In the genomic region with DNA sequence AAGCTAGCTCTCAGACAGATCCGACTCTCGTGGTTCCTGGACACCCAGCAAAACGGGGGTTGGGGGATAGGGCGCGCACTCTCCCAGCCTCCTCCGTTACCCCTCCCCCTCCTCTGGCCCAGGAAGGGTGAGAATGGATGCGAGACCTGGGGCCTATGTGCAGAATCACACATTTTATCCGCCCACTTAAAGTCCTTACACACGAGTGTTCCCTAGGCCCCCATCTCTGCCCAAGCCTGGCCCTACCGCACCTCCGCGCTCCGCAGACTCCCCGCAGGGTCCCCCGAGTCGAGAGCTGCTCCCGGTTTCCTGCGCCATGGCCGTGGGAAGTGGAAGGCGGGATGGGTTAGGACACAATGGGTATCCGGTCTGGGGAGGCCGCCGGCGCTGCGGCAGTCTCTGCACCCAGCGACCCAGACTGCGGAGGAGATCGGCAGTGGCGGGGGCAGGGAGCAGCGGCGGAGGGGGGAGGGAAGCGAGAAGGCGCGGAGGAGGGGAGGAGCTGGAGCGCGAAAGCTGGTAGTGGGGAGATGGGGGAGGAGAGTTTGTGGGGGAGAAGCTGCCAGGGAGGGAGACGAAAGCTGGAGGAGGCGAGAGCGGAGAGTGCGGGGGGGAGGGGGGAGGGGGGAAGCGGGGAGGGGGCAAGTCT, we compare ENCODE assay signal across 8 mouse cellular contexts. TPM values are rescaled to one million over a fixed set of nuclear protein-coding genes. Genes with fewer than 3 reads are reported as not detected.
A peak's percentile ranks its signal among the peaks of the same experiment; 100 is the strongest.
DNase-seq lines count a peak whose midpoint lies in the region; ATAC-seq and TF ChIP-seq lines count a peak whose summit lies in the region.

No protein-coding gene starts in this region.

- no peaks in the 10 kb centered on the region for H3K4me1 ChIP-seq in embryonic fibroblast, embryonic 13.5 days (ENCODE audit: control insufficient read depth, insufficient read depth, low read length)
- H3K4me1 ChIP-seq in heart, embryonic 16.5 days (ENCODE audit: control insufficient read depth, insufficient read depth, low read length): peaks cover 9% of the 10 kb centered on the region
- H3K4me1 ChIP-seq in liver, embryonic 14.5 days (replicated peaks; ENCODE audit: control insufficient read depth in 2 of 2, insufficient read depth in 2 of 2, low read length in 1 of 2): peaks cover 0 to 5% of the 10 kb centered on the region in 2 experiments; a peak in 1 of 4 replicates
- H3K4me1 ChIP-seq in neural tube, embryonic 11.5 days (ENCODE audit: control insufficient read depth, insufficient read depth, low read length): peaks cover 39% of the 10 kb centered on the region
- peaks cover 21% of the 10 kb centered on the region for H3K4me1 ChIP-seq in testis, adult 2 months (ENCODE audit: control insufficient read depth, insufficient read depth, low read length)

- peak overlapping the region; percentile 35 for H3K27ac ChIP-seq in embryonic fibroblast, embryonic 13.5 days (ENCODE audit: insufficient read depth, low read length)
- H3K27ac ChIP-seq in heart, embryonic 16.5 days (ENCODE audit: low read length): peak overlapping the region; percentile 79
- H3K27ac ChIP-seq in liver, embryonic 14.5 days: no peak overlapping the region
- peak overlapping the region; percentile 85 for H3K27ac ChIP-seq in neural tube, embryonic 11.5 days (ENCODE audit: low read depth, low read length)
- H3K27ac ChIP-seq in testis, adult 2 months (ENCODE audit: control insufficient read depth, insufficient read depth, low read depth, low read length): no peak overlapping the region

- no peak for TF ChIP-seq EP300 in liver, embryonic 14.5 days (IDR thresholded peaks at IDR 0.05; ENCODE audit: low read depth)

- TF ChIP-seq POLR2A in embryonic fibroblast, embryonic 13.5 days (IDR thresholded peaks at IDR 0.05; ENCODE audit: low read depth, low read length): peak; percentile 77
- no peak for TF ChIP-seq POLR2A in testis, adult 2 months (IDR thresholded peaks at IDR 0.05; ENCODE audit: control insufficient read depth, low read depth, low read length)

- WGBS in heart, embryonic 16.5 days: 1% methylated on average over 34 of the region's 41 CpGs
- WGBS in liver, embryonic 14.5 days (ENCODE audit: insufficient replicate concordance): under 1% methylated on average over 37 of the region's 41 CpGs
- under 1% methylated on average over 28 of the region's 41 CpGs for WGBS in neural tube, embryonic 11.5 days

- peak overlapping the region; percentile 91 for H3K9ac ChIP-seq in heart, embryonic 16.5 days (ENCODE audit: low read length)
- H3K9ac ChIP-seq in liver, embryonic 14.5 days (replicated peaks): peak overlapping the region; percentile 41; the same call in 1 of the 2 replicates
- peak overlapping the region; percentile 95 for H3K9ac ChIP-seq in neural tube, embryonic 11.5 days (ENCODE audit: low read length)

- TF ChIP-seq CTCF in embryonic fibroblast, embryonic 13.5 days (IDR thresholded peaks at IDR 0.05; ENCODE audit: borderline replicate concordance, insufficient read depth, low read length): no peak
- no peak for TF ChIP-seq CTCF in liver, embryonic 14.5 days (IDR thresholded peaks at IDR 0.05; ENCODE audit: low read depth)
- TF ChIP-seq CTCF in testis, adult 2 months (IDR thresholded peaks at IDR 0.05; ENCODE audit: control insufficient read depth, insufficient read depth, insufficient replicate concordance, low read depth, low read length): no peak

- peak; percentile 24 for DNase-seq in 416B (ENCODE audit: low read depth)
- DNase-seq in adrenal gland, postnatal 25 days: peak; percentile 69
- DNase-seq in kidney, postnatal 14 days: peak; percentile 84
- DNase-seq in liver, embryonic 14.5 days (ENCODE audit: low read depth in 3 of 3, low spot score in 3 of 3): no peak
- DNase-seq in neural tube, embryonic 11.5 days (ENCODE audit: low spot score): peak; percentile 84

- peak overlapping the region; percentile 71 for H3K4me3 ChIP-seq in embryonic fibroblast, embryonic 13.5 days (ENCODE audit: insufficient read depth, low read length)
- H3K4me3 ChIP-seq in heart, embryonic 16.5 days (ENCODE audit: low read length): peak overlapping the region; percentile 94
- H3K4me3 ChIP-seq in liver, embryonic 14.5 days (ENCODE audit: insufficient read depth in 1 of 2, low read depth in 2 of 2, low read length in 2 of 2): peak overlapping the region; percentile 60
- peak overlapping the region; percentile 79 for H3K4me3 ChIP-seq in neural tube, embryonic 11.5 days (ENCODE audit: low read depth, low read length)
- peak overlapping the region; percentile 78 for H3K4me3 ChIP-seq in testis, adult 2 months (ENCODE audit: control insufficient read depth, low read depth, low read length)

- peak; percentile 75 for ATAC-seq in heart, embryonic 16.5 days (replicated peaks; ENCODE audit: extremely low read depth, insufficient read depth, low FRiP score)
- peak; percentile 68 for ATAC-seq in liver, embryonic 14.5 days (ENCODE audit: insufficient read depth)
- peak; percentile 81 for ATAC-seq in neural tube, embryonic 11.5 days (ENCODE audit: insufficient read depth, low FRiP score, low TSS enrichment)

- peak overlapping the region; percentile 91 for H3K4me2 ChIP-seq in heart, embryonic 16.5 days (ENCODE audit: low read depth, low read length)
- peak overlapping the region; percentile 72 for H3K4me2 ChIP-seq in liver, embryonic 14.5 days (ENCODE audit: low read depth)
- peak overlapping the region; percentile 91 for H3K4me2 ChIP-seq in neural tube, embryonic 11.5 days (ENCODE audit: low read depth)

- no peaks in the 10 kb centered on the region for H3K9me3 ChIP-seq in heart, embryonic 16.5 days (replicated peaks; ENCODE audit: control insufficient read depth, low read length)
- no peaks in the 10 kb centered on the region for H3K9me3 ChIP-seq in liver, embryonic 14.5 days (ENCODE audit: control insufficient read depth, low read length)
- no peaks in the 10 kb centered on the region for H3K9me3 ChIP-seq in neural tube, embryonic 11.5 days (ENCODE audit: control insufficient read depth, low read length)

- peaks cover 20% of the 10 kb centered on the region for H3K36me3 ChIP-seq in heart, embryonic 16.5 days (ENCODE audit: control insufficient read depth, insufficient read depth)
- H3K36me3 ChIP-seq in liver, embryonic 14.5 days (replicated peaks; ENCODE audit: control insufficient read depth, insufficient read depth, low read depth): no peaks in the 10 kb centered on the region
- H3K36me3 ChIP-seq in neural tube, embryonic 11.5 days (ENCODE audit: control insufficient read depth, insufficient read depth, low read length): peaks cover 26% of the 10 kb centered on the region
- H3K36me3 ChIP-seq in testis, adult 2 months (ENCODE audit: control insufficient read depth, insufficient read depth, low read length): no peaks in the 10 kb centered on the region

- H3K27me3 ChIP-seq in heart, embryonic 16.5 days (ENCODE audit: control insufficient read depth, insufficient read depth, low read length): no peaks in the 10 kb centered on the region
- peaks cover 33% of the 10 kb centered on the region for H3K27me3 ChIP-seq in liver, embryonic 14.5 days (ENCODE audit: control insufficient read depth, insufficient read depth, low read length)
- no peaks in the 10 kb centered on the region for H3K27me3 ChIP-seq in neural tube, embryonic 11.5 days (ENCODE audit: control insufficient read depth, insufficient read depth, low read length)
- no peaks in the 10 kb centered on the region for H3K27me3 ChIP-seq in testis, adult 2 months (ENCODE audit: control insufficient read depth, insufficient read depth, low read length)

RNA-seq across cellular contexts. Expression of gene Mettl3, which starts 11.0 kb away (rescaled TPM):
- total RNA-seq in adrenal gland, postnatal 25 days (2021): 54.4 and 64.8 TPM in 2 replicates
- polyA plus RNA-seq in embryonic fibroblast, embryonic 13.5 days (2011; ENCODE audit: insufficient read length, low read depth, missing spikeins): 49.1 and 49.4 TPM in 2 replicates
- 28.1 and 28.7 TPM in 2 replicates for polyA plus RNA-seq in heart, embryonic 16.5 days (2015; fragmentation: Nextera tagmentation; extraction: Ambion mirVana)
- 14.5 and 15.3 TPM in 2 replicates for polyA plus RNA-seq in liver, embryonic 14.5 days (2012; rRNA removed)
- 18.1 and 18.2 TPM in 2 replicates for polyA plus RNA-seq in liver, embryonic 14.5 days (2014; fragmentation: Nextera tagmentation; extraction: Ambion mirVana)
- 47.1 and 54.6 TPM in 2 replicates for polyA plus RNA-seq in neural tube, embryonic 11.5 days (2014; fragmentation: Nextera tagmentation; extraction: Ambion mirVana)
- polyA plus RNA-seq in testis, adult 2 months (2012; rRNA removed): 7.8 and 9.6 TPM in 2 replicates

RNA-seq across cellular contexts. Expression of gene Sall2, which starts 12.6 kb away (rescaled TPM):
- 8.7 and 9.5 TPM in 2 replicates for total RNA-seq in adrenal gland, postnatal 25 days (2021)
- polyA plus RNA-seq in embryonic fibroblast, embryonic 13.5 days (2011; ENCODE audit: insufficient read length, low read depth, missing spikeins): 12.1 and 15.6 TPM in 2 replicates
- 5.1 and 5.6 TPM in 2 replicates for polyA plus RNA-seq in heart, embryonic 16.5 days (2015; fragmentation: Nextera tagmentation; extraction: Ambion mirVana)
- 0.76 and 0.84 TPM in 2 replicates for polyA plus RNA-seq in liver, embryonic 14.5 days (2012; rRNA removed)
- polyA plus RNA-seq in liver, embryonic 14.5 days (2014; fragmentation: Nextera tagmentation; extraction: Ambion mirVana): 0.54 and 0.66 TPM in 2 replicates
- 51.9 and 54.5 TPM in 2 replicates for polyA plus RNA-seq in neural tube, embryonic 11.5 days (2014; fragmentation: Nextera tagmentation; extraction: Ambion mirVana)
- 0.55 and 0.56 TPM in 2 replicates for polyA plus RNA-seq in testis, adult 2 months (2012; rRNA removed)

RNA-seq across cellular contexts. Expression of gene Rab2b, which starts 36.6 kb away (rescaled TPM):
- 35.7 and 37.8 TPM in 2 replicates for total RNA-seq in adrenal gland, postnatal 25 days (2021)
- 31.1 and 45.6 TPM in 2 replicates for polyA plus RNA-seq in embryonic fibroblast, embryonic 13.5 days (2011; ENCODE audit: insufficient read length, low read depth, missing spikeins)
- 15.5 and 16.5 TPM in 2 replicates for polyA plus RNA-seq in heart, embryonic 16.5 days (2015; fragmentation: Nextera tagmentation; extraction: Ambion mirVana)
- 2.9 and 3.1 TPM in 2 replicates for polyA plus RNA-seq in liver, embryonic 14.5 days (2012; rRNA removed)
- polyA plus RNA-seq in liver, embryonic 14.5 days (2014; fragmentation: Nextera tagmentation; extraction: Ambion mirVana): 1.9 and 2.6 TPM in 2 replicates
- 38.2 and 40.9 TPM in 2 replicates for polyA plus RNA-seq in neural tube, embryonic 11.5 days (2014; fragmentation: Nextera tagmentation; extraction: Ambion mirVana)
- polyA plus RNA-seq in testis, adult 2 months (2012; rRNA removed): 16.5 and 20.0 TPM in 2 replicates

RNA-seq across cellular contexts. Expression of gene Tox4, which starts 37.0 kb away (rescaled TPM):
- total RNA-seq in adrenal gland, postnatal 25 days (2021): 39.7 and 51.3 TPM in 2 replicates
- polyA plus RNA-seq in embryonic fibroblast, embryonic 13.5 days (2011; ENCODE audit: insufficient read length, low read depth, missing spikeins): 38.2 and 44.0 TPM in 2 replicates
- polyA plus RNA-seq in heart, embryonic 16.5 days (2015; fragmentation: Nextera tagmentation; extraction: Ambion mirVana): 28.8 and 33.7 TPM in 2 replicates
- 8.5 and 10.1 TPM in 2 replicates for polyA plus RNA-seq in liver, embryonic 14.5 days (2012; rRNA removed)
- 16.6 and 17.2 TPM in 2 replicates for polyA plus RNA-seq in liver, embryonic 14.5 days (2014; fragmentation: Nextera tagmentation; extraction: Ambion mirVana)
- 52.0 and 54.9 TPM in 2 replicates for polyA plus RNA-seq in neural tube, embryonic 11.5 days (2014; fragmentation: Nextera tagmentation; extraction: Ambion mirVana)
- polyA plus RNA-seq in testis, adult 2 months (2012; rRNA removed): 41.5 and 47.3 TPM in 2 replicates

RNA-seq across cellular contexts. Expression of gene Olfr1513, which starts 40.3 kb away (rescaled TPM):
- not detected in 2 replicates for total RNA-seq in adrenal gland, postnatal 25 days (2021)
- not detected in 2 replicates for polyA plus RNA-seq in embryonic fibroblast, embryonic 13.5 days (2011; ENCODE audit: insufficient read length, low read depth, missing spikeins)
- polyA plus RNA-seq in heart, embryonic 16.5 days (2015; fragmentation: Nextera tagmentation; extraction: Ambion mirVana): not detected in 2 replicates
- polyA plus RNA-seq in liver, embryonic 14.5 days (2012; rRNA removed): not detected in 2 replicates
- not detected in 2 replicates for polyA plus RNA-seq in liver, embryonic 14.5 days (2014; fragmentation: Nextera tagmentation; extraction: Ambion mirVana)
- 0.48 TPM in 1 of 2 replicates, not detected in the other for polyA plus RNA-seq in neural tube, embryonic 11.5 days (2014; fragmentation: Nextera tagmentation; extraction: Ambion mirVana)
- polyA plus RNA-seq in testis, adult 2 months (2012; rRNA removed): not detected in 2 replicates

Comparison
In these comparisons a context has a peak if more than half of its experiments do, and no peak if none do; other contexts are left out.
1. DNase-seq: peak in 416B (single experiment), adrenal gland, postnatal 25 days (single experiment), kidney, postnatal 14 days (single experiment) and neural tube, embryonic 11.5 days (single experiment); none in liver, embryonic 14.5 days (0 of 3).
2. H3K27ac ChIP-seq: peak in embryonic fibroblast, embryonic 13.5 days (single experiment), heart, embryonic 16.5 days (single experiment) and neural tube, embryonic 11.5 days (single experiment); none in liver, embryonic 14.5 days (single experiment) and testis, adult 2 months (single experiment).
3. H3K9ac ChIP-seq: peak in every context shown above with its lines; median percentile 95 in neural tube, embryonic 11.5 days; 91 in heart, embryonic 16.5 days; 41 in liver, embryonic 14.5 days.
4. Peak in every context shown above with its lines, with median percentiles within 50 percentile points of each other: H3K4me3 ChIP-seq, ATAC-seq and H3K4me2 ChIP-seq.